Mouse (Mus musculus): ENCODE results near the gene Rnft1. TPM values are rescaled to one million over a fixed set of nuclear protein-coding genes. Genes with fewer than 3 reads are reported as not detected.

The Rnft1 gene
- polyA plus RNA-seq, 2 experiments: 3.2 to 15.9 TPM

GRCm38 (mm10) chr11:86539716-86540475, 55.4 kb downstream of the Rnft1 start:
- ATAC-seq (ENCODE audit: insufficient read depth) (no peak), DNase-seq (ENCODE audit: low read depth in 3 of 3, low spot score in 3 of 3) (no peak)
- Histone ChIP-seq H3K27ac (no peak overlapping the region), H3K4me1 (replicated peaks; ENCODE audit: control insufficient read depth in 2 of 2, insufficient read depth in 2 of 2, low read length in 1 of 2) (peaks cover 5 to 8% of the 10 kb centered on the region in 2 experiments; a peak in 3 of 4 replicates), H3K9me3 (ENCODE audit: control insufficient read depth, low read length) (no peaks in the 10 kb centered on the region), H3K4me3 (ENCODE audit: insufficient read depth in 1 of 2, low read depth in 2 of 2, low read length in 2 of 2) (no peak overlapping the region), H3K9ac (replicated peaks) (no peak overlapping the region), H3K4me2 (ENCODE audit: low read depth) (no peak overlapping the region), H3K27me3 (ENCODE audit: control insufficient read depth, insufficient read depth, low read length) (no peaks in the 10 kb centered on the region), H3K36me3 (replicated peaks; ENCODE audit: control insufficient read depth, insufficient read depth, low read depth) (no peaks in the 10 kb centered on the region)
- 79% methylated on average over 6 of the region's 6 CpGs for WGBS (ENCODE audit: insufficient replicate concordance)
- TF ChIP-seq EP300 (IDR thresholded peaks at IDR 0.05; ENCODE audit: low read depth): no peak
- TF ChIP-seq CTCF (IDR thresholded peaks at IDR 0.05; ENCODE audit: low read depth): no peak

- no peak overlapping the region for H3K27ac ChIP-seq
- H3K9me3 ChIP-seq (ENCODE audit: control insufficient read depth, low read length): no peaks in the 10 kb centered on the region
- no peak overlapping the region for H3K4me3 ChIP-seq (ENCODE audit: insufficient read depth in 1 of 2, low read depth in 2 of 2, low read length in 2 of 2)
- DNase-seq (ENCODE audit: low read depth in 3 of 3, low spot score in 3 of 3) (no peak), ATAC-seq (ENCODE audit: insufficient read depth) (no peak)
- H3K27me3 ChIP-seq (ENCODE audit: control insufficient read depth, insufficient read depth, low read length): no peaks in the 10 kb centered on the region
- peaks cover 5 to 8% of the 10 kb centered on the region in 2 experiments; a peak in 3 of 4 replicates for H3K4me1 ChIP-seq (replicated peaks; ENCODE audit: control insufficient read depth in 2 of 2, insufficient read depth in 2 of 2, low read length in 1 of 2)
- no peak overlapping the region for H3K4me2 ChIP-seq (ENCODE audit: low read depth)
- H3K9ac ChIP-seq (replicated peaks): no peak overlapping the region
- TF ChIP-seq EP300 (IDR thresholded peaks at IDR 0.05; ENCODE audit: low read depth): no peak
- no peak for TF ChIP-seq CTCF (IDR thresholded peaks at IDR 0.05; ENCODE audit: low read depth)
- 83% methylated on average over 2 of the region's 2 CpGs for WGBS (ENCODE audit: insufficient replicate concordance)
- H3K36me3 ChIP-seq (replicated peaks; ENCODE audit: control insufficient read depth, insufficient read depth, low read depth): no peaks in the 10 kb centered on the region
These were observed 56.0 kb downstream of the Rnft1 start for GRCm38 (mm10) chr11:86540476-86540845.

- no peaks in the 10 kb centered on the region for H3K27me3 ChIP-seq (ENCODE audit: control insufficient read depth, insufficient read depth, low read length)
- H3K4me2 ChIP-seq (ENCODE audit: low read depth): peak overlapping the region; percentile 91
- no peak overlapping the region for H3K9ac ChIP-seq (replicated peaks)
- ATAC-seq (ENCODE audit: insufficient read depth) (no peak), DNase-seq (ENCODE audit: low read depth in 3 of 3, low spot score in 3 of 3) (no peak)
- peak overlapping the region in 1 of 2 experiments; percentile 90; a peak in 2 of 4 replicates for H3K4me3 ChIP-seq (ENCODE audit: insufficient read depth in 1 of 2, low read depth in 2 of 2, low read length in 2 of 2)
- TF ChIP-seq EP300 (IDR thresholded peaks at IDR 0.05; ENCODE audit: low read depth) (no peak), CTCF (IDR thresholded peaks at IDR 0.05; ENCODE audit: low read depth) (no peak)
- H3K36me3 ChIP-seq (replicated peaks; ENCODE audit: control insufficient read depth, insufficient read depth, low read depth): no peaks in the 10 kb centered on the region
- 88% methylated on average over 1 of the region's 1 CpGs for WGBS (ENCODE audit: insufficient replicate concordance)
- H3K9me3 ChIP-seq (ENCODE audit: control insufficient read depth, low read length): no peaks in the 10 kb centered on the region
- peaks cover 14 to 15% of the 10 kb centered on the region in 2 experiments for H3K4me1 ChIP-seq (replicated peaks; ENCODE audit: control insufficient read depth in 2 of 2, insufficient read depth in 2 of 2, low read length in 1 of 2)
- no peak overlapping the region for H3K27ac ChIP-seq
These were observed 58.4 kb downstream of the Rnft1 start for GRCm38 (mm10) chr11:86542851-86543250.

- Histone ChIP-seq H3K4me3 (ENCODE audit: insufficient read depth in 1 of 2, low read depth in 2 of 2, low read length in 2 of 2) (peak overlapping the region; percentile 90 to 91), H3K4me1 (replicated peaks; ENCODE audit: control insufficient read depth in 2 of 2, insufficient read depth in 2 of 2, low read length in 1 of 2) (peaks cover 14 to 15% of the 10 kb centered on the region in 2 experiments), H3K9me3 (ENCODE audit: control insufficient read depth, low read length) (no peaks in the 10 kb centered on the region), H3K27me3 (ENCODE audit: control insufficient read depth, insufficient read depth, low read length) (no peaks in the 10 kb centered on the region), H3K9ac (replicated peaks) (peak overlapping the region; percentile 97), H3K27ac (peak overlapping the region; percentile 78), H3K36me3 (replicated peaks; ENCODE audit: control insufficient read depth, insufficient read depth, low read depth) (peaks cover 3% of the 10 kb centered on the region; the same call in 1 of the 2 replicates), H3K4me2 (ENCODE audit: low read depth) (peak overlapping the region; percentile 91)
- ATAC-seq (ENCODE audit: insufficient read depth): peak; percentile 69
- under 1% methylated on average over 50 of the region's 50 CpGs for WGBS (ENCODE audit: insufficient replicate concordance)
- TF ChIP-seq EP300 (IDR thresholded peaks at IDR 0.05; ENCODE audit: low read depth) (no peak), CTCF (IDR thresholded peaks at IDR 0.05; ENCODE audit: low read depth) (no peak)
- DNase-seq (ENCODE audit: low read depth in 3 of 3, low spot score in 3 of 3): peak in 2 of 3 experiments; percentile 18 to 30
These were observed 59.6 kb downstream of the Rnft1 start for GRCm38 (mm10) chr11:86543960-86544638.
